Mouse (Mus musculus) forebrain, embryonic 15.5 days (tissue): ENCODE measurements around the gene Chic1. TPM values are rescaled to one million over a fixed set of nuclear protein-coding genes. Genes with fewer than 3 reads are reported as not detected.

Experiments used
- ATAC-seq: fragments of 200-750 bp; cut with Nextera tagmentation; replicated peaks from 2 replicates; pipeline ENCODE4 v1.8.0; 2017; ENCODE audit warnings: mild to moderate bottlenecking, moderate TSS enrichment, moderate library complexity
- H3K27ac ChIP-seq: fragments of 300-500 bp; sonication (generic); replicated peaks from 2 replicates; pipeline ENCODE4 v1.5.1; 2015; ENCODE audit warnings: mild to moderate bottlenecking, inconsistent platforms
- H3K27me3 ChIP-seq: fragments of 300-500 bp; sonication (generic); 2 replicates; pipeline ENCODE4 v1.6.1; 2015; ENCODE audit warnings: inconsistent platforms
- H3K36me3 ChIP-seq: fragments of 300-500 bp; sonication (generic); 2 replicates; pipeline ENCODE4 v1.6.1; 2015; ENCODE audit warnings: mild to moderate bottlenecking, inconsistent platforms
- H3K4me1 ChIP-seq: fragments of 300-500 bp; sonication (generic); 2 replicates; pipeline ENCODE4 v1.6.1; 2015; ENCODE audit warnings: inconsistent platforms
- H3K4me2 ChIP-seq: fragments of 300-500 bp; sonication (generic); replicated peaks from 2 replicates; pipeline ENCODE4 v1.6.1; 2015; ENCODE audit warnings: mild to moderate bottlenecking, inconsistent platforms
- H3K4me3 ChIP-seq: fragments of 300-500 bp; sonication (generic); 2 replicates; pipeline ENCODE4 v1.5.1; 2015; ENCODE audit warnings: mild to moderate bottlenecking, inconsistent platforms
- H3K9ac ChIP-seq: fragments of 300-500 bp; sonication (generic); replicated peaks from 2 replicates; pipeline ENCODE4 v1.6.1; 2015; ENCODE audit warnings: mild to moderate bottlenecking, inconsistent platforms
- H3K9me3 ChIP-seq: fragments of 300-500 bp; sonication (generic); 2 replicates; pipeline ENCODE4 v1.6.1; 2016; ENCODE audit warnings: inconsistent platforms
- WGBS: fragments of 180-500 bp; shearing (Covaris S2); methylation state at CpG from one replicate; pipeline ENCODE4 v1.1.7; 2015; ENCODE audit warnings: mixed read lengths; 5-methylcytosine and 5-hydroxymethylcytosine counted together
- polyA plus RNA-seq: library from polyadenylated mRNA; unstranded; fragments of >200 nt; fragmentation: Nextera tagmentation; extraction: Ambion mirVana; gene quantifications from 2 replicates; pipeline ENCODE4 v1.2.1, GENCODE M21; 2015

Chic1 gene
- polyA plus RNA-seq, 1 experiment from 2014 or later, result 6.7 TPM

GRCm38 (mm10) chrX:103440803-103441202 is 84.5 kb downstream of the Chic1 start:
- Histone ChIP-seq H3K36me3 (no peaks in the 10 kb centered on the region), H3K4me1 (no peaks in the 10 kb centered on the region), H3K27me3 (peaks cover 28% of the 10 kb centered on the region), H3K4me3 (no peak overlapping the region), H3K9ac (no peak overlapping the region), H3K4me2 (no peak overlapping the region), H3K27ac (no peak overlapping the region), H3K9me3 (no peaks in the 10 kb centered on the region)
- peak; percentile 53; the same call in 1 of the 2 replicates for ATAC-seq
- 3% methylated on average over 1 of the region's 1 CpGs for WGBS

- 40% methylated on average over 7 of the region's 7 CpGs for WGBS
- no peak for ATAC-seq
Observed at GRCm38 (mm10) chrX:103443755-103444154, 87.5 kb downstream of the Chic1 start.

More at GRCm38 (mm10) chrX:103443755-103444154, 87.5 kb downstream of the Chic1 start:
- H3K27ac ChIP-seq, result no peak overlapping the region
- no peak overlapping the region for H3K4me2 ChIP-seq
- H3K9ac ChIP-seq, result no peak overlapping the region
- H3K4me1 ChIP-seq, result peaks cover 9% of the 10 kb centered on the region
- H3K36me3 ChIP-seq, result no peaks in the 10 kb centered on the region
- H3K4me3 ChIP-seq, result no peak overlapping the region
- peaks cover 29% of the 10 kb centered on the region; the same call in 1 of the 2 replicates for H3K27me3 ChIP-seq
- H3K9me3 ChIP-seq, result no peaks in the 10 kb centered on the region

Other genes with a start within 250 kb of the Chic1 start
- gene Nap1l2, start 169.8 kb upstream of the Chic1 start, polyA plus RNA-seq, result 40.3 and 42.8 TPM in 2 replicates
- not detected in 2 replicates for gene Cdx4, start 35.1 kb upstream of the Chic1 start, polyA plus RNA-seq
- gene Tsx, start 58.0 kb downstream of the Chic1 start, polyA plus RNA-seq, result 0.47 and 0.73 TPM in 2 replicates
- gene Gm26992, start 65.5 kb downstream of the Chic1 start, polyA plus RNA-seq, result not detected in 2 replicates